Mouse (Mus musculus): Measurements from ENCODE around the gene Cela3b.
A peak's percentile ranks its signal among the peaks of the same experiment; 100 is the strongest.
"Not testable (repeated sequence)": the region's sequence is repeated elsewhere in the genome, so short reads cannot be mapped to it uniquely, and the experiment has no call there.

The Cela3b gene

DNA sequence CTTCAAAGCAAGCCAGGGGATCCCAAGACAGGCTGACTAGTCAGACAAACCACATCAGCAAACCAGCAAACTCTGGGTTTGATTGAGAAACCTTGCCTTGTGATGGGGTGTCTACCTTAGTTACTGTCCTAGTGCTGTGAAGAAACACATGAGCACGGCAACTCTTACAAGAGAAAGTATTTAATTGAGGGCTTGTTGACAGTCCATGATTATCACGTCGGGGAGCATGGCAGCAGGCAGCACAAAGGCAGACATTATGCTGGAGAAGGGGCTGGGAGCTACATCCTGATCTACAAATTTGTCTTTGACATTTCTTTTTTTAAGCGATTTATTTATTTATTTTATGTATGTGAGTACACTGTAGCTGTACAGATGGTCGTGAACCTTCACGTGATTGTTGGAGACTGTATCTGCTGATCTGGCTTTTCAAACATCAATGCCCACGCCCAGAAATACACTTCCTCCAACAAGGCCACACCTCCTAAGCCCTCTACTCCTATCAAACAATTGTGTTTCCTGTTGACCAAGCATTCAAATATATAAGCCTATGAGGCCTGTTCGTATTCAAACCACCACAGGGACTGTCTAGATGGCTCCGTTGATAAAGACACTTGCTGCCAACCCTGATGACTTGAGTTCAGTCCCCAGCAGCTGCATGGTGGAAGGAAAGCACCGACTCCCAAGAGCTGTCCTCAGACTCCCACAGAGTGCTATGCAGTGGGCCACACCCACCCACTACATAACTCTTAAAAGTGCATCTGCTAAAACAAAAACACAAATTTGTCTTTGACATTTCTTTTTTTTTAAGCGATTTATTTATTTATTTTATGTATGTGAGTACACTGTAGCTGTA lies 12.4 kb downstream of the Cela3b start:
- DNase-seq (ENCODE audit: low read depth, low spot score), result no peak

- no peak for DNase-seq (ENCODE audit: low read depth, low spot score)
Observed at GRCm38 (mm10) chr4:137414936-137415335, 15.4 kb downstream of the Cela3b start.

DNA sequence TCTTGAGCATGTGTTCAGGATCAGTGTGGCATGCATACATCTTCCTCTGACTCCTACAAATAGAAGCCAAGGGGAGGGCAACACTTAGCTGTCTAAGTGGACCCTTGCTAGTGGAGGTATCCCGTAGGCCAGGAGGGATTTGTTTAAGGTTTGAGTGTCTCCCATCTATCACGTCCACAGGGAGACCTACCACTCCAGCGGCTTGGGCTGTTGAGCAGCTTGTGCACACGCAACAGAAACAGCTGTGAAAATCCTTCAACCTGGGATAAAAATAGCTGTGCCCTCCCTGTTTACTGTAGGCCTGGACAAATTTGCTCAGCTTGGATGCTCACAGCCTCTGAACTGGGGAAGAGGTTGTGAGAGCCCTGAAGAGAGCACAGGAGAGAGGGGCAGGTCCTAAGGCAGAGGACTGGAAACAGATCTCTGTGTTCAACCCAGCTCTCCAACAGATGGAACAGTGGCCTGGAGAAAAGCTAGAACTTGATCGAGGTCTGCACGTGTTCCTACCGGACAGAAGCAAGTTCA lies 18.1 kb downstream of the Cela3b start:
- not testable (repeated sequence) for DNase-seq (ENCODE audit: low read depth, low spot score)

DNA sequence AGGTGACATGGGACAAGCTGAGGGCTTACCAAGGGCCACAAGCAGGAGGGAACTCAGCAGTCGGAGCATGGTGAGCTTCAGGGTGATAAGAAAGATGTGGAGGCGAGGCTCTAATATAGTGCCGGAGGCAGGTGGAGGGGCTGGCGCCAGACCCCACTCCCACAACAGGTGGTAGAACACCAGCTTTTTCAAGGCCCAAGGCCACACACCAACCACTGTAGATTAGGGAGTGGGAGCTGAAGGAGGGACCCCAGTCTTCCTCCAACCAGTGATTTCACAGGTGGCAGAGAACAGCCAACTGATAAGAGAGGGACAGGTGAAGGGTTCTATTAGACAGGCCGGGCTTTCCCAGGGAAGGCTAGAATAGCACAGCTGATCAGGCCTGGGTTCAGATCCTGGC lies 20.6 kb downstream of the Cela3b start, which contains the start of gene Cela3a:
TSS of gene Cela3a (minus strand) at position 101 of the 400 bp plus-strand sequence.
- no peak for DNase-seq (ENCODE audit: low read depth, low spot score)

- DNase-seq (ENCODE audit: low read depth, low spot score), result no peak
Observed at GRCm38 (mm10) chr4:137405571-137405970, 24.8 kb downstream of the Cela3b start.

DNA sequence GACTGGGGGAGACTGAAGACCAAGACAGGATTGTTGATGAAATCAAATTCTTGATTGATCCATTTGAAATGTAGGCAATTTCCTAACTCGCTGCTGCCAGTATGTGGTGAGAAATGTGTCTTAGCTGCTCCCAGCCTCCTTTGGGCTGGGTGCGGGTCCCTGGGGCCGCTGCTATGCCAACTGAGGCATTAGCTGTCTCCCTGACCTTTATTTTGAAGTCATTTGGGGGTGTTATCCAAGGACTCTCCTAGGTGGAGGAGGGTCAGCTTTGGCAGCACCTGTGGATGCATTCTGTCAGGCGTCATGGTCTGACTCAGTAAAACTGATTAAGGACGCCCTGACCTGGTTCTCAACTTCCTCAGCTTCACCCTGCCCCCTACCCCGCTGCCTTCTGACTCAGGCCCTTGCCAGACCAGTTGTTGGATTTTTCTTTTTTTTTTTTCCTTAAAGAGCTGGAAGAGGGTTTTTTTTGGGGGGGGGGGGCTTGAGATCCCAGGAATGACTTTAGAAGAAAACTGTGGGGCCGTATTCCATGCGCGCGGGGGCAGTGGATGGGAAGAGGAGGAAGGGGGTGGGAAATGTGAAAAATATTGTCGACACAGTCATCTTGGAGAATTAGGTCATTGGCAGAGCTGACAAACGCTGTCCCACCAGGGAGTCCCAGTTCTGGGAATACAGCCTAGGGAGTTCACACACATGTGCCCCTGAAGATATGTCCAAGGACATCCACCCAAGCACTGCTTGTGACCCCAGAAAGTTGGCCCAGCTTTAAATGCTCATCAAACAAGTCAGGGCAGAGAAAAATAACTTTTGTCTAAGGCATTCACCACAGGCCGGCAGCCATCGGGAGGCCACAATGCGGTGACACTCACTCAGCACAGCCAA lies 33.5 kb downstream of the Cela3b start:
- no peak for DNase-seq (ENCODE audit: low read depth, low spot score)

GRCm38 (mm10) chr4:137393378-137394135 lies 36.8 kb downstream of the Cela3b start:
- no peak for DNase-seq (ENCODE audit: low read depth, low spot score)

- DNase-seq (ENCODE audit: low read depth, low spot score), result no peak
Observed at GRCm38 (mm10) chr4:137392874-137393273, 37.5 kb downstream of the Cela3b start.

- DNase-seq (ENCODE audit: low read depth, low spot score), result no peak
Observed at GRCm38 (mm10) chr4:137391287-137391686, 39.1 kb downstream of the Cela3b start.

GRCm38 (mm10) chr4:137390196-137390595 lies 40.1 kb downstream of the Cela3b start:
- no peak for DNase-seq (ENCODE audit: low read depth, low spot score)

GRCm38 (mm10) chr4:137388983-137389382 lies 41.4 kb downstream of the Cela3b start:
- DNase-seq (ENCODE audit: low read depth, low spot score), result no peak

GRCm38 (mm10) chr4:137388059-137388794 lies 42.1 kb downstream of the Cela3b start:
- DNase-seq (ENCODE audit: low read depth, low spot score), result peak; percentile 88

- DNase-seq (ENCODE audit: low read depth, low spot score), result no peak
Observed at GRCm38 (mm10) chr4:137387482-137388058, 42.8 kb downstream of the Cela3b start.

GRCm38 (mm10) chr4:137380702-137381605 lies 49.4 kb downstream of the Cela3b start:
- DNase-seq (ENCODE audit: low read depth, low spot score), result no peak

GRCm38 (mm10) chr4:137379713-137380255 lies 50.6 kb downstream of the Cela3b start:
- no peak for DNase-seq (ENCODE audit: low read depth, low spot score)

GRCm38 (mm10) chr4:137379085-137379484 lies 51.3 kb downstream of the Cela3b start:
- DNase-seq (ENCODE audit: low read depth, low spot score), result no peak

DNA sequence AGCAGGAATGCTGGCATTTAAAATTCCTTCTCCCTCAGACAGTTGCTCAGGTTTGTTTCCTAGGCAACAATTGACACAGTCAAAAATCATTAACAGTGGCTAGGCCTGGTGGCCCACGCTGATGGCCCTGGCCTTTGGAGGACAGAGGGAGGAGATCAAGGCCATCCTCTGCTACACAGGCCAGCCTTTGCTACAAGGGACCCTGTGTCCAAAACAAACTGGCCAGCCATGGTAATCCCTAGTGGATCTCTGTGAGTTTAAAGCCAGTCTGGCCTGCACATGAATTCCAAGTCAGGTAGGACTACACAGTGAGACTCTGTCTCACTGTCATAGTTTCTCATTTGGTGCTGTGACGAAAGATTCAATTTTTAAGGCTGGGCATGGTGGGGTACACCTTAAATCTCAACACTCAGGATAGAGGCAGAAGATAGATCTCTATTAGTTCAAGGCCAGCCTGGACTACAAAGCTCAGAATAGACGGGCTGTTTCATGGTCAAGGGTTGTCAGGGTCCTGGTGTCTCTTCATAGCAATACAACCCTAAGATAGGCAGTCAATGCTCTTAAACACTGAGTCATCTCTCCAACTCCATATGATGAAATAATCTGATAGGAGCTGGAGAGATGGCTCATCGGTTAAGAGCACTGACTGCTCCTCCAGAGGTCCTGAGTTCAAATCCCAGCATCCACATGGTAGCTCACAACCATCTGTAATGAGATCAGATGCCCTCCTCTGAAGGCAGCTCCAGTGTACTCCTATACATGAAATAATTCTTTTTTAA lies 52.6 kb downstream of the Cela3b start:
- no peak for DNase-seq (ENCODE audit: low read depth, low spot score)

- DNase-seq (ENCODE audit: low read depth, low spot score), result no peak
Observed at GRCm38 (mm10) chr4:137376778-137377177, 53.6 kb downstream of the Cela3b start.
